Mouse (Mus musculus) lung, adult 2 months (tissue): ENCODE measurements around the gene Atf6.

Source experiments
- CTCF ChIP-seq: fragments of 200-500 bp; IDR thresholded peaks from 2 replicates; pipeline ENCODE4 v1.5.1; 2011; ENCODE audit warnings: mild to moderate bottlenecking, low read length, control low read depth; ENCODE audit not compliant: insufficient read depth
- POLR2A ChIP-seq: fragments of 200-500 bp; IDR thresholded peaks from 2 replicates; pipeline ENCODE4 v1.6.1; 2011; ENCODE audit warnings: low read depth, mild to moderate bottlenecking, control low read depth, low read length, borderline replicate concordance; ENCODE audit errors: extremely low read depth

DNA sequence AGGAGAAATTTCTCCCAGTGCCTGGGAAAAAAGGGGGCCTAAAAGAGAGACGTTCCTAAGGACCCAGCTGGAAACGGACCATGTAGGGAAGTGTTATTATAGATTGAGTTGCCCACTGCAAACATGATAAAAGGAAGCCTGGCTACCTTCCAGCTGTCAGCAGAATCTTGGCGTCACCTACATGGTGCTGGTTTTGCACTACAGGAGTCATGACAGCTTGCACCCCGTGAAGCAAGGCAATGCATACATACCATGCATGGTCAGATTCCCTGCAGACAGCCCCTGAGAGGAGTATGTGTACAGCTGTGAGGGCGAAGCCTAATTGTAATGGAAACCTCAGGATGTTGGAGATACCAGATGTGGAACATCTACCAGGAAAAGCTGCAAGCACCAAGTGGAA lies 48.1 kb upstream of the Atf6 start:
- TF ChIP-seq CTCF (no peak), POLR2A (no peak)
